Mouse (Mus musculus): ENCODE measurements around the gene Thada. TPM values are rescaled to one million over a fixed set of nuclear protein-coding genes. Genes with fewer than 3 reads are reported as not detected.

Gene Thada
- polyA plus RNA-seq, 1 experiment from 2014 or later: 10.3 TPM

DNA sequence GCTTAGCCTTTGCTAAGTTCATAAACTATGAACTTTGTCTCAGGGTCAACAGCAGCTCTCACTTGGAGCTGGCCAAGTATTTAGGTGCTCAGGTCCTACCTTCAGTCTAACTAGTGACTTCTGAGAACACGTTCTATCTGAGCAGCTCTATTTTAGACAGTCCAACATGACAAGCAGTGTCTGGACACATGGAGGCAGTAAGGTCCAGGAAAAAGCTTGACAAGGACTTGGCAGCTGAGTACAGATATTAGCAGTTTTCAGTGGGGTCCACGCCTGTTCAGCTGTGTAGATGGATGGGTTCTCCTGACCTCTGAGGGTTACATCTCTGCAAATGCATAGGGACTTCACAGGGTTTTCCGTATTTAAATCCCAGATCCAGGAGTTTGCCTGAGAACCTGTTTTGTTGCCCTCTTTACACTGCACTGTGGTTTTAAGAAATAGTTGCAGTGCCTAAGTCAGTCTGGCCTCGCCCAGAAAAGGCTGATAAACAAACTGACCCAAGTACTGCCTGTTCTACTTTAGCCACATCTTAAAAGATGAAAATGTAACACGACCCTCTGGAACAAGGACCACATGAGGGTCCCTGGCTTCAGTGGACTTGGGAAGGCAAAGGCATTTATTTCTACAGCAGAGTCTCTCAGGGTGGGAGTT is 200.4 kb downstream of the Thada start:
- Histone ChIP-seq H3K4me1 (no peaks in the 10 kb centered on the region), H3K27me3 (ENCODE audit: low read depth, poor library complexity, severe bottlenecking) (no peaks in the 10 kb centered on the region), H3K36me3 (peaks cover 13% of the 10 kb centered on the region), H3K4me3 (no peak overlapping the region), H3K27ac (replicated peaks) (no peak overlapping the region), H3K9me3 (replicated peaks) (no peaks in the 10 kb centered on the region; the same call in 1 of the 2 replicates)
- 83% methylated on average over 5 of the region's 5 CpGs for WGBS
- no peak for DNase-seq (ENCODE audit: low spot score)

DNA sequence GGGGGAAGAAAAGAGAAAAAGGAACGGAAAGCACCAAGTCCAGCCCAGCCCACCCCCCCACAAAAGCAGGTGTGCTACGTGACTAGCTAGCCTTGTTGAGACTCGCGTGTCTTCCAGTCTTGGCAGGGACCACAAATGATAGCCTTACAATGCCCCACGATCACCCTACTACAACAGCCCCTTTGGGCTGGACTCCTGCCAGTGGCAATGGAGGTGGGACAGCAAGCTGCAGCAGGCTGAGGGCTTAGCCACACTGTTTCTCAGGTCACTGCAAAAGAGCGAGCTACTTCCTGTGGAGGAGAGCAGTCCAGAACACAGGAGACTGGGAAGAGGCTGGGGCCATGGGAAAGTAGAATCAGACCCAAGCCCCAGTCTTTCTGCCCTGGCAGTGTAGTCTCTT is 201.7 kb downstream of the Thada start:
- Histone ChIP-seq H3K9me3 (replicated peaks) (no peaks in the 10 kb centered on the region), H3K4me1 (no peaks in the 10 kb centered on the region), H3K4me3 (no peak overlapping the region), H3K27me3 (ENCODE audit: low read depth, poor library complexity, severe bottlenecking) (no peaks in the 10 kb centered on the region), H3K27ac (replicated peaks) (no peak overlapping the region), H3K36me3 (peaks cover 5% of the 10 kb centered on the region)
- 96% methylated on average over 6 of the region's 6 CpGs for WGBS
- no peak for DNase-seq (ENCODE audit: low spot score)

DNA sequence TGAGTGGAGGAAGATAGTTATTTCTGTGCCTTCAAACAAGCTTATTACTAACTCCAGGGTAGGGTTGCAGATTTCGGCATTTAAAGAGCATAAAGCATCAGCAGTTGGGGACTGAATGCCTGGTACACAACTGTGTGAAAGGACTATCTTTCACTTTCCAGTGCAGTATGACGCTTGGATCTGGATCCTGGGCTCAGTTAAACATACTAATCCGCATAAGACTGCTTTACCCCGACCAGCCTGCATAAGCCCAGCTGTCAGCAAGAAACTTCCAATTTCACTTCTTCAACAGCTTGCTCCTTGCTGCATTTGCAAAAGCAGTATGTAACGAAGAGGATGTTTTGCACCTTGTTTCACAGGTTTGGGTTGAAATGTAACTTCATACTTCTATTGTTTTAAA is 202.4 kb downstream of the Thada start:
- WGBS: 90% methylated on average over 5 of the region's 5 CpGs
- Histone ChIP-seq H3K36me3 (peaks cover 3% of the 10 kb centered on the region), H3K4me3 (no peak overlapping the region), H3K9me3 (replicated peaks) (no peaks in the 10 kb centered on the region), H3K27ac (replicated peaks) (no peak overlapping the region), H3K27me3 (ENCODE audit: low read depth, poor library complexity, severe bottlenecking) (no peaks in the 10 kb centered on the region), H3K4me1 (peaks cover under 1% of the 10 kb centered on the region)
- DNase-seq (ENCODE audit: low spot score): no peak

DNA sequence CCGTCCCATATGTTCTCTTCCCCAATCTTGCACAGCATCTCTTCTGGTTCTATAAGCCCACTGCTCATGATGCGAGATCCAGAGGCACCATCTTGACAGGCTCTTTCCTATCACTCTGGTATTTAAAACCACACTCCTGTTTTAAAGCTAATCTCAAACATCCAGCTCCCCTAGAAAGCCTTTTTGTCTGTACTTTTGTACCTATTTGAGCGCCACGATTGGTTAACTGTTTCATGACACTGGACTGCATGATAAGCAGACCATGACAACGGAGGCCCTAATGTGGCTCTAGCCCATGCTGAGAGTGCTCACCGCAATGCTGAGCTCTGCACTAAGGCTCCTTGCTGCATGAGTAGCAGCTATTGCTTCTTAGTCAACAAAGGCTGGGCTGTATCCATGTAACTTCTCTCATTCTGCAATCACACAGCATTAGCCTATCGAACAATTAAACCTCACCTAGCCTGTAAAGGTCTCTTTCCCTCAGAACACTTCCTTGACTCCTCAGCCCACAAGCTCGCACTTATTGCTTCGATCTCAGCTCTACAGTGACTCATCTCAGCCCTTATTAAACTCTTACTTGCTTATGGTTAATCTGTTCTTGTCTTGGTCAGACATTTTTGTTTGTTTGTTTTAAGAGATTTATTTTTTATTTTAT is 203.6 kb downstream of the Thada start:
- no peak overlapping the region for H3K4me3 ChIP-seq
- 91% methylated on average over 9 of the region's 9 CpGs for WGBS
- peaks cover 6% of the 10 kb centered on the region for H3K4me1 ChIP-seq
- H3K27me3 ChIP-seq (ENCODE audit: low read depth, poor library complexity, severe bottlenecking): no peaks in the 10 kb centered on the region
- no peak for DNase-seq (ENCODE audit: low spot score)
- no peaks in the 10 kb centered on the region for H3K9me3 ChIP-seq (replicated peaks)
- H3K36me3 ChIP-seq: no peaks in the 10 kb centered on the region
- H3K27ac ChIP-seq (replicated peaks): no peak overlapping the region

DNA sequence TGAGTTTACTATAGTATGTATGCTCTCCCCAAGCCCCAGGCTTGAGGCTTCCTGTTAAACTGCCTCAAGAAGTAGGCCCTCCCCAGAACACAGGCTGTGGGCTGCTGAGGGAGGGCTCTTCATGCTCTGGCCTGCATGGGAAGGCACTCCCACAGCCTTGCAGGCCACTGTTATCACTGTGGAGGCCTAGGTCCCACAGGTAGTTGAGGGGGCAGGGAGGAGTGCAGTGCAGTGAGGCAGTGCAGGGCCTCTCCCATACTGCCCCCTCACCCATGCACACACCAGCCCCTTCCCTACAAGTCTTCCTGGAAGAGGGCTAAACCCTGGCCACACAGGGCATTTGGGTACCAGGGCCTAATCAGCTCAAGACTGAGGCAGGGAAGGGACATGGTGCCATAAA is 205.0 kb downstream of the Thada start:
- Histone ChIP-seq H3K9me3 (replicated peaks) (no peaks in the 10 kb centered on the region), H3K4me3 (no peak overlapping the region), H3K27me3 (ENCODE audit: low read depth, poor library complexity, severe bottlenecking) (no peaks in the 10 kb centered on the region), H3K36me3 (no peaks in the 10 kb centered on the region), H3K4me1 (peaks cover 6% of the 10 kb centered on the region), H3K27ac (replicated peaks) (0 out of 2 replicates have a peak overlapping the region, but pooled peaks have one; percentile 4)
- DNase-seq (ENCODE audit: low spot score): no peak

DNA sequence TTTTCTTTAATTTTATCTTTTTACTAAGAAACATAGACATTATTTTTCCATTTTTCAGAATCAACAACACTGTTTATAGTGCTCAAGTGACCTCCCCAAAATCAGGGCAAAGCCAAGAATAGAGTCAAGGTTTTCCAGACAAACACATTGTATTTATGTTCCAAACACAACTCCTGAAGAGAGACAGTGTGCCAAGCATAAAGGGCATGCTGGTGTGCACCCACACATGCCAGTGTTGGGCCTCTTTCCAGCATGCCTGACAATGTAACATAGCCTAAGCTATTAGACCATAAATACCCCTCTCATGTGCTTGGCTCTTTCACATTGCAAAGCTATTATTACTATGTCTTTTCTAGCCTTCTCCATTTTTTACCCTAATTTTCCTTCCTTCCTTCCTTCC is 205.8 kb downstream of the Thada start:
- no peak for DNase-seq (ENCODE audit: low spot score)
- no peaks in the 10 kb centered on the region for H3K36me3 ChIP-seq

DNA sequence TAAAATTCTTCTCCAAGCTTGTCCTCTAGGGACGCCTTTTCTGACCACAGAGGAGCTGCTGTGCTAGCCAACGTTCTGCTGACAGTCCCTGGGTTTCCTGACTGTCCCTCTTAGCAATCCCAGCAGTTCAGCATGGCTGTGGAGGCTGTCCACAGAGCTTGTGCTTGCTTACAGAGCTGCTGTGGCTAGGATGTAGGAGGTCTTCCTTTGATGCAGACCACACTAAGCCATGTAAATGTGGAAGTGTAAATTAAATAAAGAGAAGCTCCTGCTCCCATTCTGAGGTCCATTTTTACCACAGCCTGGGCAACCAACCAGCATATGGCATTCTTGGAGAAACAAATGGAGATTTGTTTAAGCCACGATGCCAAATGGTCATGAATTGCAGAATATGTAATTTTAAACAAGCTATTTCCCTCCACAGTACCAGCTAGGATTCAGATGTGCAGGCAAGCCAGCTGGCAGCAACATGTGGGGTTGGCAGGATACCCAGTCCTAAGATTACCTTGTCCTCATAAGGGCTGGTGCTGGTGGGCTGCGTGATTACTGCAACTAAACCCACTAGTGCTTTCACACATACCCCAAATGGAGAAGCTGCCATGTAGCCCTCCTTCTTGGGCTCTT is 207.3 kb downstream of the Thada start:
- Histone ChIP-seq H3K4me1 (peaks cover 6% of the 10 kb centered on the region), H3K4me3 (no peak overlapping the region), H3K27me3 (ENCODE audit: low read depth, poor library complexity, severe bottlenecking) (no peaks in the 10 kb centered on the region), H3K9me3 (replicated peaks) (no peaks in the 10 kb centered on the region), H3K27ac (replicated peaks) (0 out of 2 replicates have a peak overlapping the region, but pooled peaks have one; percentile 33), H3K36me3 (no peaks in the 10 kb centered on the region)
- no peak for DNase-seq (ENCODE audit: low spot score)
- WGBS: 68% methylated on average over 4 of the region's 4 CpGs

More for the DNA sequence above, 205.8 kb downstream of the Thada start:
- Histone ChIP-seq H3K4me3 (no peak overlapping the region), H3K27ac (replicated peaks) (no peak overlapping the region), H3K9me3 (replicated peaks) (no peaks in the 10 kb centered on the region), H3K27me3 (ENCODE audit: low read depth, poor library complexity, severe bottlenecking) (no peaks in the 10 kb centered on the region), H3K4me1 (peaks cover 6% of the 10 kb centered on the region)

DNA sequence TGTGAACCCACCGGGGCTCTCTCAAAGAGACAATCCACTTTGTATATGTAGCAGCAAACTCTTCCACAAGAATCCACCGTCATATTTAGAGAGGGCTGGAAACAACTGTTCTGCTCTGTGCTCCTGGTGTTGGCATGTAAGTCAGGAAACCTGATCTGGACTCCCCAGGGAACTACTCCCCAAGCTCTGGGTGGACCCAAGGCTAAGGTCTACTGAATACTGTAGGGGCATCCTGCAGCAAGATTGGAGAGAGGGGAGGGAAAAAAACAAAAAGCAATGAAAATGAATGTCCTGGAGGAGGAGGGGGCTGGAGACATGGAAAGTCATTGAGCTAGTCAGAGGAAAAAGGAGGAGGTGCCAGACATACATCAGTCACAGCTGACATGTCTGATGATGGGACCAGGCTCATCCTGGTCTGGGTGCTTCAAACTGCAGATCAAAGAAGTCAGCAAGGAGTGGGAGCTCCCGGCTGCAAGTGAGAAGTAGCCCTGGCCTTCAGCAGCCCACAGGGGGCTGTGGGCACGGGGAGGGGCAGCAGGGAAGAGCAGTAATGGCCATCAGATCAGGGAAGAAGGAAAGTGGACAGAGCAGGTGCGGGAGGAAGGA is 208.0 kb downstream of the Thada start:
- H3K4me3 ChIP-seq: no peak overlapping the region
- 0 out of 2 replicates have a peak overlapping the region, but pooled peaks have one; percentile 33 for H3K27ac ChIP-seq (replicated peaks)
- no peak for DNase-seq (ENCODE audit: low spot score)
- no peaks in the 10 kb centered on the region for H3K27me3 ChIP-seq (ENCODE audit: low read depth, poor library complexity, severe bottlenecking)
- 78% methylated on average over 5 of the region's 5 CpGs for WGBS
- no peaks in the 10 kb centered on the region for H3K9me3 ChIP-seq (replicated peaks)
- no peaks in the 10 kb centered on the region for H3K36me3 ChIP-seq
- H3K4me1 ChIP-seq: peaks cover 6% of the 10 kb centered on the region

DNA sequence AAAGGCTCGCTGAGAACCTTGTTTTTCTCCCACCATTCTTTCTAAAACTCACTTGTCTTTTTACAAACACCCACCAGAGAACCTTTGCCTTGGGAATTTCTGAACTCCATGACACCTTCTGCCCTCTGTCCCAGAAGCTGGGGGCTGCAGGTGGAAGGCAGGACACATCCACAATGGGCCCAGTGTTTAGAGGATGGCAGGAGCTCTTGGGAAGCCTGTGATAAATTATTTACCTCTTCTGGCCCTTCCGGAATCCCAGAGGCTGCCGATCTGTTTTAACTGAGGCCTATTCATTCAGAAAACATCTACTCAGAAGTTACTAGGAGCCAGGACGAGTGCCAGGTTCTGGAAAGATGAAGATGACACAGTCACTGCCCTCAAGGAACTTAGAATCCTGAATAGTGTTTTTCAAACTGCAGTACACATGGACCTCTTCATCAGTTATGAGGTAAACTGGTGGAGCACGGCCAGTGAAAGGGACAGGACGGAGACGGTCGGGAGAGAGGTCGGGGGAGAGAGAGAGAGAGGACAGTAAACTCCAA is 209.7 kb downstream of the Thada start:
- 0 out of 2 replicates have a peak overlapping the region, but pooled peaks have one; percentile 28 for H3K27ac ChIP-seq (replicated peaks)
- peaks cover 6% of the 10 kb centered on the region for H3K4me1 ChIP-seq
- no peak for DNase-seq (ENCODE audit: low spot score)
- H3K27me3 ChIP-seq (ENCODE audit: low read depth, poor library complexity, severe bottlenecking): no peaks in the 10 kb centered on the region
- no peak overlapping the region for H3K4me3 ChIP-seq
- 82% methylated on average over 9 of the region's 9 CpGs for WGBS
- H3K36me3 ChIP-seq: peaks cover 9% of the 10 kb centered on the region
- no peaks in the 10 kb centered on the region for H3K9me3 ChIP-seq (replicated peaks)

DNA sequence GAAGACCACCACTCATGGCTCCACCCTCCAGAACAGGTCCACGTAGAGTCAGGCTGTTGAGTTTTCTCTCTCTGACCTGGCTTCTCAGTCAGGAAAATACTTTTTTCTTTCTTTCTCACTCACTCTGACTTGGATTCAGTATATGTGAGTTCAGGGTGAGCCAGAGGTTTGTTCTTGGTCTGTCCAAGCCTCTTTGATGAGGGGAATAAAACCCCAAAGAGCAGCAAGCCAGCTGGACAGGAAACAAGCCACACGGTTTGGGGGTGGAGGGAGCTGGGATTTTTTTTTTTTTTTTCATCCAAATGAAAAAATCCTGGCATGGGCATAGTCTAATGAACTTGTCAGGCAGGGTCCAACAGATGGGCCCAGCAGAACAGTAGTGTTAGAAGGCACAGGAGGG is 210.2 kb downstream of the Thada start:
- Histone ChIP-seq H3K4me3 (no peak overlapping the region), H3K27ac (replicated peaks) (no peak overlapping the region), H3K36me3 (peaks cover 13% of the 10 kb centered on the region), H3K27me3 (ENCODE audit: low read depth, poor library complexity, severe bottlenecking) (no peaks in the 10 kb centered on the region), H3K9me3 (replicated peaks) (no peaks in the 10 kb centered on the region), H3K4me1 (peaks cover 6% of the 10 kb centered on the region)
- no peak for DNase-seq (ENCODE audit: low spot score)
- WGBS: 83% methylated on average over 2 of the region's 2 CpGs

DNA sequence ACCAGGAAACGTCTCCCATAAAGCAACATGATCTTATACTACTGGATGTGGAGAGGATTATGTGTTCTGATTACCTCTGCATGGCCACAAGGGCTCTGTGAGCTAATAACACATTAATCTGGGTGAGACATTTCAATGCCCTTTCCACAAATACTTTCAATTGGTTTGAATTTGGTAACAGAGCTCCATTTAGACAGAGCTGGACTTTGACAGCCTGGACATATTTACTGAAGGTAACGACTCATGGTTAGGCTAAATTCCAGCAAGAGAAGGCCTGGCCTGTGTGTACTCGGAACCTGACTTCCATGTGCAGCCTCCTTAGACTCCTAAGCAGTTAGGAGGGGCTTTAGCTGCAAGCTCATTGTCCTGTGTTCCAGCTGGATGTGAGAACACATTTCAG is 214.6 kb downstream of the Thada start:
- no peaks in the 10 kb centered on the region for H3K27me3 ChIP-seq (ENCODE audit: low read depth, poor library complexity, severe bottlenecking)
- H3K4me1 ChIP-seq: no peaks in the 10 kb centered on the region
- WGBS: 88% methylated on average over 3 of the region's 3 CpGs
- H3K36me3 ChIP-seq: peaks cover 36% of the 10 kb centered on the region
- DNase-seq (ENCODE audit: low spot score): no peak
- no peak overlapping the region for H3K4me3 ChIP-seq
- no peak overlapping the region for H3K27ac ChIP-seq (replicated peaks)
- H3K9me3 ChIP-seq (replicated peaks): no peaks in the 10 kb centered on the region

DNA sequence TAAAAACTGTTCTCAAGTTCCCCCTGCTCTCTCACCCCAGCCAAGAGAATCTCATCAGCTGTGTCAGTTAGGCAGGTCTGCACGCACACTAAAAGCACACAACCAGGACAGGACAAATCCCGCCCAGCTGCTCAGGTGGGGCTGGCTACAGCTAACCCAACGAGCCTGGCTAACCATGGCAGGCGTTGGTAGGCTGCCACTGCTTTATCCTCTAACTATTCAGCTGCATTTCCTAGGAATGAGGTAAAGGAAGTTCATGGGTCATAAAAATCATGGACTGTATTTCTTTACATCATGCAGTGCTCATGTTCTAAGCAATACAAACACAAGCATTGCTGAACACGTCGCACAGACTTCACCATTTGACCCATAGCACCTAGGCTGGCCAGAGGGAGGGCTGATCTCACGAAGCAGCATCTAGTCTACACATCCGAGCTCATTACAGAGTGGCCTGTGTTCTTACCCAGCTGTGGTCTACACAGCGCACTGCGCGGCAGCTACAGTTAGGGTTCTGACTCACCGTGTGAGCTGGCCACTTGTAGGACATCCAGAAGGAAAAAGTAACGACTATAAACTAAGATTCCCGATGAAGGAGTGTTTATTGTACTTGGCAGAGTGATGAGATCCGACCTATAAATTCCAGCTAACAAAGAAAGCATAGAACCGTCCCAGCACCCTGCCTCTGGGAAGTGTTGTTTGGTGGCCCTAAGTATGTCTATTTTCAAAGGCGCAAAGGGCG is 221.7 kb downstream of the Thada start:
- Histone ChIP-seq H3K4me3 (no peak overlapping the region), H3K27ac (replicated peaks) (no peak overlapping the region), H3K27me3 (ENCODE audit: low read depth, poor library complexity, severe bottlenecking) (no peaks in the 10 kb centered on the region), H3K9me3 (replicated peaks) (peaks cover 6% of the 10 kb centered on the region; the same call in 1 of the 2 replicates), H3K36me3 (peaks cover 26% of the 10 kb centered on the region), H3K4me1 (no peaks in the 10 kb centered on the region)
- WGBS: 93% methylated on average over 18 of the region's 18 CpGs
- DNase-seq (ENCODE audit: low spot score): no peak
